Mouse (Mus musculus): Measurements from ENCODE around the gene Fcgbp. TPM values are rescaled to one million over a fixed set of nuclear protein-coding genes. Genes with fewer than 3 reads are reported as not detected.

The Fcgbp gene
- not detected for total RNA-seq (2023)

GRCm38 (mm10) chr7:28070531-28071298 is at the start of gene Fcgbp:
Gene Fcgbp, plus strand, starts transcription at chr7:28071236.

GRCm38 (mm10) chr7:28049476-28050409 is 21.3 kb upstream of the Fcgbp start, which contains the start of gene Psmc4:
Gene Psmc4, minus strand, starts transcription at chr7:28050101.

GRCm38 (mm10) chr7:28129166-28129565 is 58.1 kb downstream of the Fcgbp start, which contains the start of gene 9530053A07Rik:
Gene 9530053A07Rik, plus strand, starts transcription at chr7:28129466.

GRCm38 (mm10) chr7:28169489-28170422 is 98.7 kb downstream of the Fcgbp start, which contains the start of gene Fbl:
Gene Fbl, plus strand, starts transcription at chr7:28169710.

Other genes starting within 250 kb of the Fcgbp start
- 1 to 10 TPM in 1 of 2 experiments, under 1 TPM in 1; 0.94 to 1.2 TPM for gene Zfp59, start 232.6 kb upstream of the Fcgbp start, total RNA-seq (2023)
- gene Zfp607a, start 213.7 kb upstream of the Fcgbp start, total RNA-seq (2023): 1 to 10 TPM; 3.7 to 4.0 TPM
- gene Zfp974, start 141.8 kb upstream of the Fcgbp start, total RNA-seq (2023): 1 to 10 TPM; 2.1 to 3.3 TPM
- gene Zfp780b, start 92.1 kb upstream of the Fcgbp start, total RNA-seq (2023): 1 to 10 TPM; 4.8 to 5.7 TPM
- gene Zfp850, start 57.1 kb upstream of the Fcgbp start, total RNA-seq (2023): 1 to 10 TPM; 2.3 to 3.0 TPM
- gene Psmc4, start 21.1 kb upstream of the Fcgbp start, total RNA-seq (2023): 10 to 100 TPM; 71.1 to 72.0 TPM
- not detected for gene 9530053A07Rik, start 58.2 kb downstream of the Fcgbp start, total RNA-seq (2023)
- 10 to 100 TPM; 69.9 to 73.1 TPM for gene Fbl, start 98.5 kb downstream of the Fcgbp start, total RNA-seq (2023)
- gene Dyrk1b, start 108.2 kb downstream of the Fcgbp start, total RNA-seq (2023): 10 to 100 TPM; 11.1 to 13.9 TPM
- 1 to 10 TPM; 1.2 to 1.5 TPM for gene Eid2, start 196.6 kb downstream of the Fcgbp start, total RNA-seq (2023)
- gene Eid2b, start 206.5 kb downstream of the Fcgbp start, total RNA-seq (2023): 1 to 10 TPM; 4.5 to 4.7 TPM
- gene Selenov, start 219.9 kb downstream of the Fcgbp start, total RNA-seq (2023): not detected
- not detected for gene Dll3, start 231.0 kb downstream of the Fcgbp start, total RNA-seq (2023)
- gene Timm50, start 240.8 kb downstream of the Fcgbp start, total RNA-seq (2023): 10 to 100 TPM; 24.3 to 28.2 TPM

Data from neutrophil, adult 83 days (primary cell).